Mouse (Mus musculus) embryonic facial prominence, embryonic 13.5 days (tissue): Measurements from ENCODE around the gene Fbxl2. TPM values are rescaled to one million over a fixed set of nuclear protein-coding genes. Genes with fewer than 3 reads are reported as not detected.
A peak's percentile ranks its signal among the peaks of the same experiment; 100 is the strongest.
"Not testable (repeated sequence)": the region's sequence is repeated elsewhere in the genome, so short reads cannot be mapped to it uniquely, and the experiment has no call there.

Experiments
- ATAC-seq: fragments of 200-750 bp; cut with Nextera tagmentation; 2 replicates; pipeline ENCODE4 v1.8.0; 2017; ENCODE audit warnings: low read depth; ENCODE audit not compliant: insufficient number of reproducible peaks, insufficient read depth, low FRiP score, low TSS enrichment
- H3K27ac ChIP-seq: fragments of 300-500 bp; sonication (generic); 2 replicates; pipeline ENCODE4 v1.5.1; 2015; ENCODE audit warnings: moderate library complexity, mild to moderate bottlenecking, inconsistent platforms
- H3K27me3 ChIP-seq: fragments of 300-500 bp; sonication (generic); 2 replicates; pipeline ENCODE4 v1.6.1; 2015; ENCODE audit warnings: mild to moderate bottlenecking, inconsistent platforms
- H3K36me3 ChIP-seq: fragments of 300-500 bp; sonication (generic); 2 replicates; pipeline ENCODE4 v1.6.1; 2015; ENCODE audit warnings: mild to moderate bottlenecking, inconsistent platforms
- H3K4me1 ChIP-seq: fragments of 300-500 bp; sonication (generic); 2 replicates; pipeline ENCODE4 v1.6.1; 2015; ENCODE audit warnings: inconsistent platforms
- H3K4me2 ChIP-seq: fragments of 300-500 bp; sonication (generic); 2 replicates; pipeline ENCODE4 v1.6.1; 2015; ENCODE audit warnings: moderate library complexity, mild to moderate bottlenecking, inconsistent platforms
- H3K4me3 ChIP-seq: fragments of 300-500 bp; sonication (generic); 2 replicates; pipeline ENCODE4 v1.5.1; 2015; ENCODE audit warnings: mild to moderate bottlenecking, inconsistent platforms
- H3K9ac ChIP-seq: fragments of 300-500 bp; sonication (generic); 2 replicates; pipeline ENCODE4 v1.6.1; 2015; ENCODE audit warnings: mild to moderate bottlenecking, inconsistent platforms
- H3K9me3 ChIP-seq: fragments of 300-500 bp; sonication (generic); 2 replicates; pipeline ENCODE4 v1.6.1; 2016; ENCODE audit warnings: inconsistent platforms
- WGBS: fragments of 180-500 bp; shearing (Covaris S2); methylation state at CpG from one replicate; pipeline ENCODE4 v1.1.7; 2015; ENCODE audit warnings: mixed read lengths; 5-methylcytosine and 5-hydroxymethylcytosine counted together
- polyA plus RNA-seq: library from polyadenylated mRNA; unstranded; fragments of >200 nt; fragmentation: Nextera tagmentation; extraction: Ambion mirVana; gene quantifications from 2 replicates; pipeline ENCODE4 v1.2.1, GENCODE M21; 2015

Fbxl2 gene
- polyA plus RNA-seq, result 9.0 and 10.9 TPM in 2 replicates

- Histone ChIP-seq H3K27ac (no peak within 1 kb of the TSS), H3K36me3 (no peaks in the 10 kb centered on the region), H3K9me3 (no peaks in the 10 kb centered on the region), H3K27me3 (no peaks in the 10 kb centered on the region), H3K4me3 (no peak within 1 kb of the TSS), H3K4me2 (no peak within 1 kb of the TSS), H3K4me1 (peaks cover 14% of the 10 kb centered on the region), H3K9ac (no peak within 1 kb of the TSS)
- 84% methylated on average over 10 of the region's 10 CpGs for WGBS
- no peak for ATAC-seq
These were observed at the start of gene Fbxl2 for GRCm38 (mm10) chr9:114046028-114046427. Gene Fbxl2, minus strand, starts transcription at chr9:114046191.

GRCm38 (mm10) chr9:114094854-114095253 lies 48.9 kb upstream of the Fbxl2 start:
- Histone ChIP-seq H3K9ac (no peak overlapping the region), H3K4me1 (no peaks in the 10 kb centered on the region), H3K9me3 (no peaks in the 10 kb centered on the region), H3K4me3 (no peak overlapping the region), H3K4me2 (no peak overlapping the region), H3K27ac (no peak overlapping the region), H3K27me3 (no peaks in the 10 kb centered on the region), H3K36me3 (no peaks in the 10 kb centered on the region; the same call in 1 of the 2 replicates)
- 88% methylated on average over 2 of the region's 2 CpGs for WGBS
- no peak for ATAC-seq

GRCm38 (mm10) chr9:114092188-114092587 lies 46.2 kb upstream of the Fbxl2 start:
- H3K36me3 ChIP-seq, H3K27me3 ChIP-seq, H3K9ac ChIP-seq, H3K4me3 ChIP-seq, H3K27ac ChIP-seq, H3K4me2 ChIP-seq, H3K9me3 ChIP-seq, H3K4me1 ChIP-seq: not testable (repeated sequence)
- ATAC-seq, result 0 out of 2 replicates have a peak, but pooled peaks have one; percentile 53
- 21% methylated on average over 9 of the region's 9 CpGs for WGBS

GRCm38 (mm10) chr9:114088885-114089284 lies 42.9 kb upstream of the Fbxl2 start:
- WGBS, result 89% methylated on average over 6 of the region's 6 CpGs
- not testable (repeated sequence) for H3K27me3 ChIP-seq, H3K4me1 ChIP-seq, H3K27ac ChIP-seq, H3K9ac ChIP-seq, H3K4me3 ChIP-seq, ATAC-seq, H3K4me2 ChIP-seq, H3K9me3 ChIP-seq, H3K36me3 ChIP-seq

GRCm38 (mm10) chr9:114087106-114087815 lies 41.3 kb upstream of the Fbxl2 start:
- H3K27me3 ChIP-seq, result no peaks in the 10 kb centered on the region
- WGBS, result 76% methylated on average over 11 of the region's 11 CpGs
- no peak overlapping the region for H3K9ac ChIP-seq
- H3K4me1 ChIP-seq, result no peaks in the 10 kb centered on the region
- no peak for ATAC-seq
- no peak overlapping the region for H3K4me3 ChIP-seq
- H3K27ac ChIP-seq, result no peak overlapping the region
- no peak overlapping the region for H3K4me2 ChIP-seq
- no peaks in the 10 kb centered on the region for H3K36me3 ChIP-seq
- H3K9me3 ChIP-seq, result no peaks in the 10 kb centered on the region

GRCm38 (mm10) chr9:114086422-114086821 lies 40.4 kb upstream of the Fbxl2 start:
- H3K9me3 ChIP-seq, result no peaks in the 10 kb centered on the region
- H3K27me3 ChIP-seq, result no peaks in the 10 kb centered on the region
- no peak overlapping the region for H3K4me3 ChIP-seq
- H3K4me2 ChIP-seq, result no peak overlapping the region
- WGBS, result 77% methylated on average over 3 of the region's 3 CpGs
- H3K9ac ChIP-seq, result no peak overlapping the region
- no peaks in the 10 kb centered on the region for H3K4me1 ChIP-seq
- H3K36me3 ChIP-seq, result no peaks in the 10 kb centered on the region
- H3K27ac ChIP-seq, result no peak overlapping the region
- ATAC-seq, result no peak

GRCm38 (mm10) chr9:114073681-114074080 lies 27.7 kb upstream of the Fbxl2 start:
- H3K9me3 ChIP-seq, result no peaks in the 10 kb centered on the region
- H3K9ac ChIP-seq, result no peak overlapping the region
- H3K4me2 ChIP-seq, result no peak overlapping the region
- H3K4me3 ChIP-seq, result no peak overlapping the region
- no peaks in the 10 kb centered on the region for H3K36me3 ChIP-seq
- H3K27ac ChIP-seq, result no peak overlapping the region
- peaks cover 5% of the 10 kb centered on the region; the same call in 1 of the 2 replicates for H3K4me1 ChIP-seq
- 83% methylated on average over 19 of the region's 19 CpGs for WGBS
- no peak for ATAC-seq
- peaks cover 7% of the 10 kb centered on the region; the same call in 1 of the 2 replicates for H3K27me3 ChIP-seq

GRCm38 (mm10) chr9:114069372-114069771 lies 23.4 kb upstream of the Fbxl2 start:
- Histone ChIP-seq H3K4me2 (no peak overlapping the region), H3K4me3 (no peak overlapping the region), H3K9ac (no peak overlapping the region), H3K27ac (no peak overlapping the region), H3K4me1 (no peaks in the 10 kb centered on the region), H3K36me3 (no peaks in the 10 kb centered on the region), H3K9me3 (no peaks in the 10 kb centered on the region), H3K27me3 (peaks cover 8% of the 10 kb centered on the region; the same call in 1 of the 2 replicates)
- 63% methylated on average over 6 of the region's 6 CpGs for WGBS
- ATAC-seq, result no peak

- H3K36me3 ChIP-seq, result no peaks in the 10 kb centered on the region
- WGBS, result 45% methylated on average over 12 of the region's 12 CpGs
- no peaks in the 10 kb centered on the region for H3K9me3 ChIP-seq
- ATAC-seq, result no peak
- no peak overlapping the region for H3K27ac ChIP-seq
- no peak overlapping the region for H3K4me2 ChIP-seq
- peaks cover 8% of the 10 kb centered on the region; the same call in 1 of the 2 replicates for H3K27me3 ChIP-seq
- H3K4me1 ChIP-seq, result no peaks in the 10 kb centered on the region
- H3K4me3 ChIP-seq, result no peak overlapping the region
- H3K9ac ChIP-seq, result no peak overlapping the region
These were observed 22.6 kb upstream of the Fbxl2 start for GRCm38 (mm10) chr9:114068494-114069053.

GRCm38 (mm10) chr9:114057090-114057796 lies 11.3 kb upstream of the Fbxl2 start, which contains the start of gene Susd5:
Gene Susd5, plus strand, starts transcription at chr9:114057140.
- no peak within 1 kb of the TSS for H3K27ac ChIP-seq
- peaks cover 10% of the 10 kb centered on the region for H3K4me1 ChIP-seq
- peak within 1 kb of the TSS; percentile 90 for H3K4me2 ChIP-seq
- peak within 1 kb of the TSS; percentile 56 for H3K4me3 ChIP-seq
- peak; percentile 66; the same call in 1 of the 2 replicates for ATAC-seq
- WGBS, result under 1% methylated on average over 60 of the region's 60 CpGs
- no peaks in the 10 kb centered on the region for H3K36me3 ChIP-seq
- peaks cover 47% of the 10 kb centered on the region for H3K27me3 ChIP-seq
- H3K9ac ChIP-seq, result peak within 1 kb of the TSS; percentile 70
- no peaks in the 10 kb centered on the region for H3K9me3 ChIP-seq

GRCm38 (mm10) chr9:114052866-114053265 lies 6.9 kb upstream of the Fbxl2 start:
- H3K4me1 ChIP-seq, result peaks cover 17% of the 10 kb centered on the region
- no peak for ATAC-seq
- H3K4me3 ChIP-seq, result no peak overlapping the region
- WGBS, result 81% methylated on average over 6 of the region's 6 CpGs
- no peak overlapping the region for H3K27ac ChIP-seq
- H3K36me3 ChIP-seq, result no peaks in the 10 kb centered on the region
- H3K27me3 ChIP-seq, result peaks cover 28% of the 10 kb centered on the region
- no peak overlapping the region for H3K4me2 ChIP-seq
- H3K9me3 ChIP-seq, result no peaks in the 10 kb centered on the region
- no peak overlapping the region for H3K9ac ChIP-seq
